Mouse (Mus musculus): ENCODE measurements at regions not wholly inside any gene's neighbourhood (a gene's known extent, or its start where the extent isn't known, plus 50 kb on each side); places are given as distances from the start of the nearest gene placed in this dataset.

- no peak overlapping the region for H3K4me3 ChIP-seq (ENCODE audit: insufficient read depth, poor library complexity, severe bottlenecking)
- H3ac ChIP-seq (ENCODE audit: control insufficient read depth, insufficient read length, low read depth): no peak overlapping the region
- no peaks in the 10 kb centered on the region for H3K79me3 ChIP-seq (ENCODE audit: low read depth)
- no peaks in the 10 kb centered on the region for H3K27me3 ChIP-seq (ENCODE audit: control insufficient read depth, insufficient read depth, insufficient read length)
- no peaks in the 10 kb centered on the region for H3K36me3 ChIP-seq (ENCODE audit: control insufficient read depth, insufficient read depth)
- no peaks in the 10 kb centered on the region for H3K79me2 ChIP-seq (ENCODE audit: control insufficient read depth, insufficient read depth)
- no peak for TF ChIP-seq MYOD1 (IDR thresholded peaks at IDR 0.05; ENCODE audit: control insufficient read depth, insufficient read length, low read depth)
- TF ChIP-seq CEBPB (IDR thresholded peaks at IDR 0.05; ENCODE audit: low read depth): no peak
- no peak for TF ChIP-seq USF1 (IDR thresholded peaks at IDR 0.05; ENCODE audit: low read depth)
- TF ChIP-seq MYOG (IDR thresholded peaks at IDR 0.05; ENCODE audit: control insufficient read depth, extremely low read depth, insufficient read length): no peak
- TF ChIP-seq FOSL1 (IDR thresholded peaks at IDR 0.05; ENCODE audit: insufficient read depth, low read length, poor library complexity, severe bottlenecking): no peak
- no peak for TF ChIP-seq CTCF (IDR thresholded peaks at IDR 0.05; ENCODE audit: control insufficient read depth, insufficient read depth, insufficient read length)
- TF ChIP-seq MAX (IDR thresholded peaks at IDR 0.05): no peak
These were observed 62.1 kb downstream of the 4933412E24Rik start for GRCm38 (mm10) chr15:59954345-59954744.

GRCm38 (mm10) chr15:59953857-59954256 lies 62.6 kb downstream of the 4933412E24Rik start:
- no peaks in the 10 kb centered on the region for H3K79me2 ChIP-seq (ENCODE audit: control insufficient read depth, insufficient read depth)
- TF ChIP-seq CTCF (IDR thresholded peaks at IDR 0.05; ENCODE audit: control insufficient read depth, insufficient read depth, insufficient read length) (no peak), USF1 (IDR thresholded peaks at IDR 0.05; ENCODE audit: low read depth) (no peak), MYOG (IDR thresholded peaks at IDR 0.05; ENCODE audit: control insufficient read depth, extremely low read depth, insufficient read length) (no peak)
- H3K27me3 ChIP-seq (ENCODE audit: control insufficient read depth, insufficient read depth, insufficient read length): no peaks in the 10 kb centered on the region
- no peak overlapping the region for H3ac ChIP-seq (ENCODE audit: control insufficient read depth, insufficient read length, low read depth)
- no peaks in the 10 kb centered on the region for H3K79me3 ChIP-seq (ENCODE audit: low read depth)
- H3K36me3 ChIP-seq (ENCODE audit: control insufficient read depth, insufficient read depth): no peaks in the 10 kb centered on the region
- H3K4me3 ChIP-seq (ENCODE audit: insufficient read depth, poor library complexity, severe bottlenecking): no peak overlapping the region

GRCm38 (mm10) chr15:59950617-59951216 lies 65.7 kb downstream of the 4933412E24Rik start:
- H3ac ChIP-seq (ENCODE audit: control insufficient read depth, insufficient read length, low read depth): peak overlapping the region; percentile 1
- H3K27me3 ChIP-seq (ENCODE audit: control insufficient read depth, insufficient read depth, insufficient read length): no peaks in the 10 kb centered on the region
- H3K79me3 ChIP-seq (ENCODE audit: low read depth): no peaks in the 10 kb centered on the region
- H3K4me3 ChIP-seq (ENCODE audit: insufficient read depth, poor library complexity, severe bottlenecking): no peak overlapping the region
- no peaks in the 10 kb centered on the region for H3K36me3 ChIP-seq (ENCODE audit: control insufficient read depth, insufficient read depth)
- TF ChIP-seq USF1 (IDR thresholded peaks at IDR 0.05; ENCODE audit: low read depth): no peak
- H3K79me2 ChIP-seq (ENCODE audit: control insufficient read depth, insufficient read depth): no peaks in the 10 kb centered on the region

GRCm38 (mm10) chr15:59945208-59945607 lies 71.2 kb downstream of the 4933412E24Rik start:
- Histone ChIP-seq H3K79me3 (ENCODE audit: low read depth) (no peaks in the 10 kb centered on the region), H3K36me3 (ENCODE audit: control insufficient read depth, insufficient read depth) (no peaks in the 10 kb centered on the region), H3K4me3 (ENCODE audit: insufficient read depth, poor library complexity, severe bottlenecking) (no peak overlapping the region), H3K79me2 (ENCODE audit: control insufficient read depth, insufficient read depth) (no peaks in the 10 kb centered on the region), H3K27me3 (ENCODE audit: control insufficient read depth, insufficient read depth, insufficient read length) (peaks cover 4% of the 10 kb centered on the region), H3ac (ENCODE audit: control insufficient read depth, insufficient read length, low read depth) (no peak overlapping the region)
- TF ChIP-seq MYOD1 (IDR thresholded peaks at IDR 0.05; ENCODE audit: control insufficient read depth, insufficient read length, low read depth): no peak

- H3K4me3 ChIP-seq (ENCODE audit: insufficient read depth, poor library complexity, severe bottlenecking): no peak overlapping the region
- H3K27me3 ChIP-seq (ENCODE audit: control insufficient read depth, insufficient read depth, insufficient read length): peaks cover 4% of the 10 kb centered on the region
- no peaks in the 10 kb centered on the region for H3K36me3 ChIP-seq (ENCODE audit: control insufficient read depth, insufficient read depth)
- no peaks in the 10 kb centered on the region for H3K79me3 ChIP-seq (ENCODE audit: low read depth)
- no peaks in the 10 kb centered on the region for H3K79me2 ChIP-seq (ENCODE audit: control insufficient read depth, insufficient read depth)
- H3ac ChIP-seq (ENCODE audit: control insufficient read depth, insufficient read length, low read depth): no peak overlapping the region
- TF ChIP-seq MYOD1 (IDR thresholded peaks at IDR 0.05; ENCODE audit: control insufficient read depth, insufficient read length, low read depth) (no peak), FOSL1 (IDR thresholded peaks at IDR 0.05; ENCODE audit: insufficient read depth, low read length, poor library complexity, severe bottlenecking) (no peak), CEBPB (IDR thresholded peaks at IDR 0.05; ENCODE audit: low read depth) (no peak), MYOG (IDR thresholded peaks at IDR 0.05; ENCODE audit: control insufficient read depth, extremely low read depth, insufficient read length) (no peak), USF1 (IDR thresholded peaks at IDR 0.05; ENCODE audit: low read depth) (no peak), CTCF (IDR thresholded peaks at IDR 0.05; ENCODE audit: control insufficient read depth, insufficient read depth, insufficient read length) (no peak), MAX (IDR thresholded peaks at IDR 0.05) (no peak)
These were observed 79.9 kb downstream of the 4933412E24Rik start for GRCm38 (mm10) chr15:59936486-59936885.

GRCm38 (mm10) chr15:59913860-59914259 lies 102.6 kb downstream of the 4933412E24Rik start:
- TF ChIP-seq MYOG (IDR thresholded peaks at IDR 0.05; ENCODE audit: control insufficient read depth, extremely low read depth, insufficient read length) (no peak), CEBPB (IDR thresholded peaks at IDR 0.05; ENCODE audit: low read depth) (no peak), FOSL1 (IDR thresholded peaks at IDR 0.05; ENCODE audit: insufficient read depth, low read length, poor library complexity, severe bottlenecking) (no peak), USF1 (IDR thresholded peaks at IDR 0.05; ENCODE audit: low read depth) (no peak), CTCF (IDR thresholded peaks at IDR 0.05; ENCODE audit: control insufficient read depth, insufficient read depth, insufficient read length) (no peak), MAX (IDR thresholded peaks at IDR 0.05) (no peak), MYOD1 (IDR thresholded peaks at IDR 0.05; ENCODE audit: control insufficient read depth, insufficient read length, low read depth) (no peak)
- no peaks in the 10 kb centered on the region for H3K79me2 ChIP-seq (ENCODE audit: control insufficient read depth, insufficient read depth)
- no peak overlapping the region for H3K4me3 ChIP-seq (ENCODE audit: insufficient read depth, poor library complexity, severe bottlenecking)
- no peak overlapping the region for H3ac ChIP-seq (ENCODE audit: control insufficient read depth, insufficient read length, low read depth)
- peaks cover 3% of the 10 kb centered on the region for H3K27me3 ChIP-seq (ENCODE audit: control insufficient read depth, insufficient read depth, insufficient read length)
- H3K36me3 ChIP-seq (ENCODE audit: control insufficient read depth, insufficient read depth): no peaks in the 10 kb centered on the region
- no peaks in the 10 kb centered on the region for H3K79me3 ChIP-seq (ENCODE audit: low read depth)

Measured in C2C12 (cell line).